Mouse (Mus musculus) adrenal gland, postnatal 0 days (tissue): ENCODE results near the gene Srek1. TPM values are rescaled to one million over a fixed set of nuclear protein-coding genes. Genes with fewer than 3 reads are reported as not detected.

Experiments used
- polyA plus RNA-seq: library from polyadenylated mRNA; unstranded; fragments of >200 nt; fragmentation: Nextera tagmentation; extraction: Ambion mirVana; gene quantifications from 2 replicates; pipeline ENCODE4 v1.2.1, GENCODE M21; 2015

Srek1 gene
- polyA plus RNA-seq: 23.2 and 37.2 TPM in 2 replicates

DNA sequence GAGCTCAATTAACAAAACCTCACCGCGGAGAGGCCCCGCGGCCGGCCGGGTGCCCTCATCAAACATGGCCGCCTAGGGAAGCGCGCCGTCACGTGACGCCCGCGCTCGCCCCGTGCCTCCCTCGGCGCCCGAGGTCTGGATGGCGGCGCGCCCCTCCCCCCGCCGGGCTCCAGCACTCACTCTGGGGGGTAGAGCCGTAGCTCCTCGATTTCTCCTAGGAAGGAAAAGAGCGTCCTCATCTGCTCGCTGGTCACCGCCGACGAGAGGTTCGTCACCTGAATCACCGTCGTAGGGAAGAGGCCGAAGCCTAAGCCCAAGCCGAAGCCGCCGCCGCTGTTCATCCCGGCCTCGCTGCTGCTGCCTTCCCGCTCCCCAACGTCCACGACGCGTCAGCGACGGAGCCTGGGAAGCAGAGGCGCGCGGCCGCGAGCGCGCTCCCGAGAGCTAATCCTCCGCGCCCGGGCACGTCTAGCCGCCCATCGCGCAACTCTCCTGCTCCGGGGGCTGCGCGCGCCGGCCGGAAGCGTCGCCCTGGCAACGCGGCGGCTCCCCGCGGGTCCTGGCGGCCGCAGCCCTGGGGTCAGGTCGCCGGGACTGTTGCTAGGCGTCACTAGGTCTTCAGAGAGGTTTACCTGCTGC, at the start of gene Srek1:
Gene Srek1 (minus strand): TSS at position 490 of the 639 bp plus-strand sequence.

Other genes starting within 250 kb of the Srek1 start
- gene Erbin, start 145.9 kb upstream of the Srek1 start, polyA plus RNA-seq: 13.4 and 15.5 TPM in 2 replicates